ENCODE assay signal across 19 mouse cellular contexts in the genomic region with DNA sequence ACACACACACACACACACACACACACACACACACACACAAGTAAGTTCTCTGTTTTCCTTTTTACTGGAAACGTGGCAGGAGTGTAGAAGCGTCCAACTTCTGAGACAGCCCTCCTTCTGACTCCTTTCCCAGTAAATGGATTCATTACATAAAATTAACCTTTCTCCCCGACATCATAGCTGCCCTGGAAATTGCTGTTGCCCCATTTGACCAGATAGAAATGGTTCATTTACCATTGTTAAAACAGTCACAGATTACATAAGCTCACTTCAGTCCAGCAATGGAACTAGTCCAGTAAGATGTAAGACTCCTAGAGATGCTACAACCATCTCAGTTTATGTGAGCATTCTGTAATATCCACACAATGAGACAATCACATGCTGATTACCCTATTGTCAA.
DNase-seq lines count a peak whose midpoint lies in the region; ATAC-seq and TF ChIP-seq lines count a peak whose summit lies in the region.
"Had no signal": no experiment of that assay in that cellular context is flagged by ENCODE, and none has a peak within 500 bp of the region (broad histone marks: within the 10 kb centered on the region; RNA-seq: fewer than 3 reads in every experiment).

No protein-coding gene starts in this region.

- H3K9ac ChIP-seq in kidney, postnatal 0 days (ENCODE audit: low read depth, low read length), result no peak overlapping the region
- no peak overlapping the region for H3K9ac ChIP-seq in midbrain, embryonic 11.5 days (ENCODE audit: low read length)
- H3K9ac ChIP-seq in midbrain, embryonic 16.5 days (ENCODE audit: low read depth, low read length), result no peak overlapping the region
- no peak overlapping the region for H3K9ac ChIP-seq in limb, embryonic 14.5 days (ENCODE audit: low read depth, low read length, severe bottlenecking)
- H3K9ac ChIP-seq: embryonic facial prominence, embryonic 15.5 days; heart, embryonic 12.5 days; hindbrain, embryonic 14.5 days had no signal

- H3K4me3 ChIP-seq in kidney, postnatal 0 days (replicated peaks; ENCODE audit: low read depth, low read length), result no peak overlapping the region
- no peak overlapping the region for H3K4me3 ChIP-seq in midbrain, embryonic 11.5 days (ENCODE audit: low read depth, low read length)
- no peak overlapping the region for H3K4me3 ChIP-seq in midbrain, embryonic 16.5 days (ENCODE audit: low read depth, low read length)
- no peak overlapping the region for H3K4me3 ChIP-seq in limb, embryonic 14.5 days (replicated peaks; ENCODE audit: low read length)
- H3K4me3 ChIP-seq: embryonic facial prominence, embryonic 15.5 days; erythroblast, embryonic 14.5 days; forebrain, embryonic 10.5 days; gastrocnemius, adult 2 months; heart, embryonic 12.5 days; hindbrain, embryonic 10.5 days had no signal

- H3K9me3 ChIP-seq in kidney, postnatal 0 days (replicated peaks; ENCODE audit: low read length), result no peaks in the 10 kb centered on the region
- H3K9me3 ChIP-seq in midbrain, embryonic 11.5 days (ENCODE audit: control insufficient read depth, low read length), result no peaks in the 10 kb centered on the region
- H3K9me3 ChIP-seq in midbrain, embryonic 16.5 days (replicated peaks; ENCODE audit: control insufficient read depth, low read length, poor library complexity, severe bottlenecking), result no peaks in the 10 kb centered on the region
- no peaks in the 10 kb centered on the region for H3K9me3 ChIP-seq in limb, embryonic 14.5 days (ENCODE audit: control insufficient read depth, low read length)
- H3K9me3 ChIP-seq: embryonic facial prominence, embryonic 15.5 days; forebrain, embryonic 10.5 days; heart, embryonic 12.5 days; hindbrain, embryonic 10.5 days had no signal

- DNase-seq in kidney, adult 9 months, result peak; percentile 57
- no peak for DNase-seq in kidney, postnatal 10 days
- DNase-seq in kidney, postnatal 0 days (ENCODE audit: low spot score), result no peak
- no peak for DNase-seq in kidney, postnatal 14 days
- peak; percentile 12 for DNase-seq in midbrain, embryonic 11.5 days (ENCODE audit: low spot score, missing footprints)
- DNase-seq in limb, embryonic 14.5 days (ENCODE audit: low spot score), result no peak
- DNase-seq in thymus, postnatal 4 days, result no peak
- DNase-seq: adrenal gland, adult 8-10 months; adrenal gland, postnatal 36 days; gastrocnemius, adult 2 months; gastrocnemius, postnatal 25 days had no signal

- no peak for TF ChIP-seq CTCF in kidney, postnatal 0 days (IDR thresholded peaks at IDR 0.05; ENCODE audit: low read depth)

- WGBS in kidney, postnatal 0 days, result 24% methylated on average over 3 of the region's 3 CpGs
- 80% methylated on average over 3 of the region's 3 CpGs for WGBS in midbrain, embryonic 11.5 days
- 64% methylated on average over 3 of the region's 3 CpGs for WGBS in midbrain, embryonic 16.5 days
- 40% methylated on average over 3 of the region's 3 CpGs for WGBS in limb, embryonic 14.5 days

- no peak overlapping the region for H3K4me2 ChIP-seq in kidney, postnatal 0 days (ENCODE audit: low read length)
- H3K4me2 ChIP-seq in midbrain, embryonic 11.5 days, result no peak overlapping the region
- H3K4me2 ChIP-seq in midbrain, embryonic 16.5 days (ENCODE audit: low read length), result no peak overlapping the region
- no peak overlapping the region for H3K4me2 ChIP-seq in limb, embryonic 14.5 days (replicated peaks; ENCODE audit: low read depth, low read length, severe bottlenecking)
- H3K4me2 ChIP-seq: embryonic facial prominence, embryonic 15.5 days; heart, embryonic 12.5 days; hindbrain, embryonic 14.5 days had no signal

- 0 out of 2 replicates have a peak, but pooled peaks cover 5% of the 10 kb centered on the region for H3K4me1 ChIP-seq in kidney, postnatal 0 days (replicated peaks; ENCODE audit: insufficient read depth, low read length)
- H3K4me1 ChIP-seq in midbrain, embryonic 11.5 days (ENCODE audit: control insufficient read depth, insufficient read depth, low read length), result no peaks in the 10 kb centered on the region
- H3K4me1 ChIP-seq in midbrain, embryonic 16.5 days (ENCODE audit: control insufficient read depth, insufficient read depth, low read length), result no peaks in the 10 kb centered on the region
- H3K4me1 ChIP-seq in limb, embryonic 14.5 days (ENCODE audit: control insufficient read depth, insufficient read depth, low read length), result 0 out of 2 replicates have a peak, but pooled peaks cover 3% of the 10 kb centered on the region
- H3K4me1 ChIP-seq: embryonic facial prominence, embryonic 15.5 days had no signal

- H3K27me3 ChIP-seq in kidney, postnatal 0 days (ENCODE audit: insufficient read depth, low read length), result no peaks in the 10 kb centered on the region
- H3K27me3 ChIP-seq in midbrain, embryonic 11.5 days (ENCODE audit: control insufficient read depth, insufficient read depth, low read length), result no peaks in the 10 kb centered on the region
- H3K27me3 ChIP-seq in midbrain, embryonic 16.5 days (ENCODE audit: control insufficient read depth, insufficient read depth, low read depth, low read length), result no peaks in the 10 kb centered on the region
- no peaks in the 10 kb centered on the region for H3K27me3 ChIP-seq in limb, embryonic 14.5 days (ENCODE audit: control insufficient read depth, insufficient read depth, low read length)
- H3K27me3 ChIP-seq: embryonic facial prominence, embryonic 15.5 days; heart, embryonic 12.5 days had no signal

- peak overlapping the region; percentile 64 for H3K27ac ChIP-seq in kidney, postnatal 0 days
- H3K27ac ChIP-seq in midbrain, embryonic 11.5 days (ENCODE audit: low read depth, low read length), result no peak overlapping the region
- H3K27ac ChIP-seq in midbrain, embryonic 16.5 days (ENCODE audit: low read length), result no peak overlapping the region
- H3K27ac ChIP-seq in limb, embryonic 14.5 days (replicated peaks; ENCODE audit: low read depth, low read length), result peak overlapping the region; percentile 55; the same call in 1 of the 2 replicates
- H3K27ac ChIP-seq: embryonic facial prominence, embryonic 15.5 days; gastrocnemius, adult 2 months; hindbrain, embryonic 14.5 days had no signal

- no peak for TF ChIP-seq POLR2A in limb, embryonic 14.5 days (IDR thresholded peaks at IDR 0.05; ENCODE audit: borderline replicate concordance, extremely low read depth, insufficient read depth, insufficient read length)

- no peak for ATAC-seq in kidney, postnatal 0 days (replicated peaks; ENCODE audit: low FRiP score, low read depth)
- no peak for ATAC-seq in midbrain, embryonic 11.5 days (ENCODE audit: low FRiP score)
- ATAC-seq in midbrain, embryonic 16.5 days, result no peak
- no peak; the same call in 1 of the 2 replicates for ATAC-seq in limb, embryonic 14.5 days (ENCODE audit: low FRiP score, low read depth)
- ATAC-seq: forebrain, embryonic 14.5 days had no signal

- no peaks in the 10 kb centered on the region for H3K36me3 ChIP-seq in kidney, postnatal 0 days (ENCODE audit: insufficient read depth, low read length)
- no peaks in the 10 kb centered on the region for H3K36me3 ChIP-seq in midbrain, embryonic 11.5 days (ENCODE audit: control insufficient read depth, insufficient read depth, low read length)
- no peaks in the 10 kb centered on the region for H3K36me3 ChIP-seq in midbrain, embryonic 16.5 days (ENCODE audit: control insufficient read depth, insufficient read depth, low read length)
- no peaks in the 10 kb centered on the region for H3K36me3 ChIP-seq in limb, embryonic 14.5 days (ENCODE audit: control insufficient read depth, insufficient read depth, low read length)
- H3K36me3 ChIP-seq: embryonic facial prominence, embryonic 15.5 days; forebrain, embryonic 10.5 days; heart, embryonic 12.5 days; hindbrain, embryonic 10.5 days had no signal

Comparison
In these comparisons a context has a peak if more than half of its experiments do, and no peak if none do; other contexts are left out.
1. DNase-seq: peak in kidney, adult 9 months (single experiment) and midbrain, embryonic 11.5 days (single experiment); none in kidney, postnatal 10 days (single experiment), kidney, postnatal 0 days (single experiment), kidney, postnatal 14 days (single experiment), limb, embryonic 14.5 days (single experiment) and thymus, postnatal 4 days (single experiment).
2. H3K27ac ChIP-seq: peak in kidney, postnatal 0 days (single experiment) and limb, embryonic 14.5 days (single experiment); none in midbrain, embryonic 11.5 days (single experiment) and midbrain, embryonic 16.5 days (single experiment).